Mouse (Mus musculus): ENCODE measurements around the gene Olfr1364. TPM values are rescaled to one million over a fixed set of nuclear protein-coding genes. Genes with fewer than 3 reads are reported as not detected.

The Olfr1364 gene
- not detected for polyA plus RNA-seq (2012; fragmentation: generic; extraction: Trizol)
- long read RNA-seq, experiment 1, result 0 reads
- long read RNA-seq, experiment 2, result 0 reads

DNA sequence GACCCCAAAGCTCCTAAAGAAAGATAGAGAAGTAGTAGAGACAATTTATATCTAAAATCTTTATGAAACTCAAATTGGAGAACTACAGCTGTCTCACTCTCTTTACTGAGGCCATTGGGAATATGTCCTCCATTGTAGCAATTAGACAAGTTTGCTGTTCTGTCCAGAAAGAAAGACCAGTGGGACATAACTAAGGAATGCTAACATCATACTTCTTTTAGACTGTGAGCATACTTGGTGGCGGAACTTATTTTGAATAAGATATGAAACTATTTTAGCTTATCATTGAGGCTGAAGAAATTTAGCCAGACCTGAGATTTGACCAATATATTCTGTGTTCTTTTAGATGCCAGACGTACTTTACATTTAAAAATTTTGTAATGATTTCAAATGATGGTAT lies at the start of gene Olfr1364:
TSS of gene Olfr1364 (minus strand) at position 101 of the 400 bp plus-strand sequence.
- Histone ChIP-seq H3K79me2 (ENCODE audit: control insufficient read depth, insufficient read depth) (no peaks in the 10 kb centered on the region), H3K4me3 (ENCODE audit: insufficient read depth, poor library complexity, severe bottlenecking) (no peak within 1 kb of the TSS), H3K36me3 (ENCODE audit: control insufficient read depth, insufficient read depth) (no peaks in the 10 kb centered on the region), H3K79me3 (ENCODE audit: low read depth) (no peaks in the 10 kb centered on the region), H3ac (ENCODE audit: control insufficient read depth, insufficient read length, low read depth) (no peak within 1 kb of the TSS), H3K27me3 (ENCODE audit: control insufficient read depth, insufficient read depth, insufficient read length) (no peaks in the 10 kb centered on the region)
- TF ChIP-seq USF1 (IDR thresholded peaks at IDR 0.05; ENCODE audit: low read depth) (no peak), FOSL1 (IDR thresholded peaks at IDR 0.05; ENCODE audit: insufficient read depth, low read length, poor library complexity, severe bottlenecking) (no peak), MYOD1 (IDR thresholded peaks at IDR 0.05; ENCODE audit: control insufficient read depth, insufficient read length, low read depth) (no peak), MYOG (IDR thresholded peaks at IDR 0.05; ENCODE audit: control insufficient read depth, extremely low read depth, insufficient read length) (no peak), CEBPB (IDR thresholded peaks at IDR 0.05; ENCODE audit: low read depth) (no peak), CTCF (IDR thresholded peaks at IDR 0.05; ENCODE audit: control insufficient read depth, insufficient read depth, insufficient read length) (no peak), MAX (IDR thresholded peaks at IDR 0.05) (no peak)

DNA sequence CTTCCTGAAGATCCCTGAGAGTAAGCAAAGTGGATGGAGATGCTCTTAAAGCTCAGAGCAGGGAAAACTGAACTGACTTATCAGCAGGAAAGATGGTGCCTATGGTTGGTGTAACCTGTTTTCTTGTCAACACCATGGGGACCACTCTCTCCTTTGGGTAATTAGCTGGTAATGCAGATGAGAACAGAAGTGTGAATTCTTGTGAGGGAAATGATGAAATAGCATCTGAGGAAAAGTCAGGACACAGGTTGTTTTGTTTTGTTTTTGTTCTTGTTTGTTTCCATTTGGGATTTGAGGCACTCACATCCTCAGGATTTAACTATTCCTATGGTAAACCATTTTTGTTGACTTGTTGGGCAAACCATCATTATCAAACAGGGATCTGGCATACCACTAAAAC lies 32.4 kb upstream of the Olfr1364 start, which contains the start of gene Olfr1362:
TSS of gene Olfr1362 (minus strand) at position 101 of the 400 bp plus-strand sequence.
- H3ac ChIP-seq (ENCODE audit: control insufficient read depth, insufficient read length, low read depth), result no peak within 1 kb of the TSS
- no peaks in the 10 kb centered on the region for H3K79me3 ChIP-seq (ENCODE audit: low read depth)
- H3K79me2 ChIP-seq (ENCODE audit: control insufficient read depth, insufficient read depth), result no peaks in the 10 kb centered on the region
- TF ChIP-seq MYOG (IDR thresholded peaks at IDR 0.05; ENCODE audit: control insufficient read depth, extremely low read depth, insufficient read length) (no peak), FOSL1 (IDR thresholded peaks at IDR 0.05; ENCODE audit: insufficient read depth, low read length, poor library complexity, severe bottlenecking) (no peak), MYOD1 (IDR thresholded peaks at IDR 0.05; ENCODE audit: control insufficient read depth, insufficient read length, low read depth) (no peak), CTCF (IDR thresholded peaks at IDR 0.05; ENCODE audit: control insufficient read depth, insufficient read depth, insufficient read length) (no peak), CEBPB (IDR thresholded peaks at IDR 0.05; ENCODE audit: low read depth) (no peak), MAX (IDR thresholded peaks at IDR 0.05) (no peak), USF1 (IDR thresholded peaks at IDR 0.05; ENCODE audit: low read depth) (no peak)
- H3K27me3 ChIP-seq (ENCODE audit: control insufficient read depth, insufficient read depth, insufficient read length), result no peaks in the 10 kb centered on the region
- H3K36me3 ChIP-seq (ENCODE audit: control insufficient read depth, insufficient read depth), result no peaks in the 10 kb centered on the region
- H3K4me3 ChIP-seq (ENCODE audit: insufficient read depth, poor library complexity, severe bottlenecking), result no peak within 1 kb of the TSS

DNA sequence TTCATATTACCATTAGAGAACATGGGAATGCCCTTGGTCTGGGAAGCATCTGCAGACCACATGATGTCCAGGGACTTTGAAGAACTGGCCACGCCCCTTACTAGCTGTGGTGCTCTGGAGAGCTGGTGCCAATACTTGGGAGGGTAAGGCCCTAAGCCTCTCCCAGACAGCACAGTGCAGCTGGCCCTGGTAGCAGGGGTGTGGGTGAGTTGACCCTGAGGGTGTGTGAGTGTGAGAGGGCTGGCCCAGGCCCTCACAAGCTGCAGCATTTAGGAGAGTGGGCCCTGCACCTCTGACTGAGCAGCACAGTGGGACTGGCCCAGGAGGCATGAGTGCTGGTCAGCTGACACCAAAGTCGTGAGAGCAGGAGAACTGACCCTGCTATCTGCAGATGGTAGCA lies 10.1 kb upstream of the Olfr1364 start:
- H3K36me3 ChIP-seq (ENCODE audit: control insufficient read depth, insufficient read depth), result no peaks in the 10 kb centered on the region
- no peak overlapping the region for H3ac ChIP-seq (ENCODE audit: control insufficient read depth, insufficient read length, low read depth)
- H3K79me3 ChIP-seq (ENCODE audit: low read depth), result no peaks in the 10 kb centered on the region
- H3K4me3 ChIP-seq (ENCODE audit: insufficient read depth, poor library complexity, severe bottlenecking), result no peak overlapping the region
- TF ChIP-seq CTCF (IDR thresholded peaks at IDR 0.05; ENCODE audit: control insufficient read depth, insufficient read depth, insufficient read length) (no peak), MYOG (IDR thresholded peaks at IDR 0.05; ENCODE audit: control insufficient read depth, extremely low read depth, insufficient read length) (no peak)
- H3K79me2 ChIP-seq (ENCODE audit: control insufficient read depth, insufficient read depth), result no peaks in the 10 kb centered on the region
- H3K27me3 ChIP-seq (ENCODE audit: control insufficient read depth, insufficient read depth, insufficient read length), result no peaks in the 10 kb centered on the region

DNA sequence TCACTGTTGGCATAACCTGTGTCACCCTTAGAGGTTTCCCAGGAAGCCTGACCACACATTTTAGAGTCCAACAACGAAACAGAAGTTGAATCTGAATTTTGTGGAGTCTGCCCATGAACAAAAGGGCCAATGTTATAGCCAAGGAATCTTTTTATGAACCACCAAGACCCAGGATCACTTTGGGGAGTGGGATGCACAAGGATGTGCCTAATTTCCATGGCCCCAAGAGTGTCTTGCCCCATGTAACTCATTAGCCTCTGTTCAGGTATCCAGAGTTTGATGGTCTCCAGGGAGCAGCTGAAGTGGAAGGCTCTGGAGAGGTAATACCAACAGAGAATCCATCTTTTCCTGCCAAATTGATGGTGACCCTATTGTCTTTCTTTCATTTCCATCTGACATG lies 21.8 kb downstream of the Olfr1364 start, which contains the start of gene Olfr1535:
TSS of gene Olfr1535 (minus strand) at position 101 of the 400 bp plus-strand sequence.
- TF ChIP-seq MYOD1 (IDR thresholded peaks at IDR 0.05; ENCODE audit: control insufficient read depth, insufficient read length, low read depth) (no peak), MAX (IDR thresholded peaks at IDR 0.05) (no peak), CEBPB (IDR thresholded peaks at IDR 0.05; ENCODE audit: low read depth) (no peak), USF1 (IDR thresholded peaks at IDR 0.05; ENCODE audit: low read depth) (no peak), FOSL1 (IDR thresholded peaks at IDR 0.05; ENCODE audit: insufficient read depth, low read length, poor library complexity, severe bottlenecking) (no peak), MYOG (IDR thresholded peaks at IDR 0.05; ENCODE audit: control insufficient read depth, extremely low read depth, insufficient read length) (no peak), CTCF (IDR thresholded peaks at IDR 0.05; ENCODE audit: control insufficient read depth, insufficient read depth, insufficient read length) (no peak)
- Histone ChIP-seq H3K4me3 (ENCODE audit: insufficient read depth, poor library complexity, severe bottlenecking) (no peak within 1 kb of the TSS), H3K36me3 (ENCODE audit: control insufficient read depth, insufficient read depth) (no peaks in the 10 kb centered on the region), H3ac (ENCODE audit: control insufficient read depth, insufficient read length, low read depth) (no peak within 1 kb of the TSS), H3K79me3 (ENCODE audit: low read depth) (no peaks in the 10 kb centered on the region), H3K27me3 (ENCODE audit: control insufficient read depth, insufficient read depth, insufficient read length) (no peaks in the 10 kb centered on the region), H3K79me2 (ENCODE audit: control insufficient read depth, insufficient read depth) (no peaks in the 10 kb centered on the region)

DNA sequence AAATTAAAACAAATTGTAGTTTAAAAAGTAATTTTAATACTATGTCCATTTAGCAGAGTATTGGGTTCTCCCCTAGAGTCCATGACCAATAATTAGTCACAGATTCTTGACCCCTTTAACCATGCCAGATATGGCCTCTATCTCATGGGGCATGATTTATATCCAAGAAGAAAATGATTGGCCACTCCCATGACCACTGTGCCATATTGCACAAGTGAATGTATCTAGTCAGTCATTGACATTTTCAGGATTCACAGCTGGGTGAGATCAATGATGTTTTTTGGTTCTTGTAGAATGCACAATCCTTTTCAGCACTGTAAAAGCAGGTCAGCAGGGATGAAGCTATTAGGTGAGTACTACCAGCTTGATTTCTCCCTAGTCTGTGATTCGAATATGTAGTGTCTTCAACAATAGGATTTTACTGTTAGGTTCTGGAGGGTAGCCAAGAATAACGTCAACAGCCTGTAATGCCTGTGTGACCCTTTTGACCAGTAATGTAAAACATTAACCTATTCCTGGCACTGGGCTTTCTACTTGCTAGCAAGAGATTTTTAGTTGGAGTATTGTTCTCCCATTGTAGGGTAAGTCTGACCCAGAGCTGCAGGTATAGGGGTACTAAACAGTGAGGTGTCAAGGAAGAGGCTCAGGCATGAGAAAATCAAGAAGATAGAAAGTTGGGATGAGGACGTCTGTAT lies 31.0 kb downstream of the Olfr1364 start:
- no peak overlapping the region for H3ac ChIP-seq (ENCODE audit: control insufficient read depth, insufficient read length, low read depth)
- H3K4me3 ChIP-seq (ENCODE audit: insufficient read depth, poor library complexity, severe bottlenecking), result no peak overlapping the region
- H3K79me2 ChIP-seq (ENCODE audit: control insufficient read depth, insufficient read depth), result no peaks in the 10 kb centered on the region
- H3K36me3 ChIP-seq (ENCODE audit: control insufficient read depth, insufficient read depth), result no peaks in the 10 kb centered on the region
- TF ChIP-seq MAX (IDR thresholded peaks at IDR 0.05) (no peak), MYOG (IDR thresholded peaks at IDR 0.05; ENCODE audit: control insufficient read depth, extremely low read depth, insufficient read length) (no peak), USF1 (IDR thresholded peaks at IDR 0.05; ENCODE audit: low read depth) (no peak), MYOD1 (IDR thresholded peaks at IDR 0.05; ENCODE audit: control insufficient read depth, insufficient read length, low read depth) (no peak), CEBPB (IDR thresholded peaks at IDR 0.05; ENCODE audit: low read depth) (no peak), FOSL1 (IDR thresholded peaks at IDR 0.05; ENCODE audit: insufficient read depth, low read length, poor library complexity, severe bottlenecking) (no peak), CTCF (IDR thresholded peaks at IDR 0.05; ENCODE audit: control insufficient read depth, insufficient read depth, insufficient read length) (no peak)
- H3K27me3 ChIP-seq (ENCODE audit: control insufficient read depth, insufficient read depth, insufficient read length), result no peaks in the 10 kb centered on the region
- H3K79me3 ChIP-seq (ENCODE audit: low read depth), result no peaks in the 10 kb centered on the region
